Mouse (Mus musculus) heart, postnatal 10 days (tissue): ENCODE results near the gene Tnpo3. TPM values are rescaled to one million over a fixed set of nuclear protein-coding genes. Genes with fewer than 3 reads are reported as not detected.

Source experiments
- DNase-seq, 2 experiments: peaks; one replicate each; pipeline ENCODE4 v3.0.0; 2021
- intact Hi-C: fragments of 180-260 bp; cut with DNase I; formaldehyde crosslinking; loops from one replicate; pipeline ENCODE4 v1.15.1; 2025
- total RNA-seq, 2 experiments: library from RNA; stranded (reverse); gene quantifications; 2 replicates each; pipeline ENCODE4 v1.2.3; 2021

Tnpo3 gene
- total RNA-seq, result 10 to 100 TPM; 42.5 to 48.5 TPM

DNA sequence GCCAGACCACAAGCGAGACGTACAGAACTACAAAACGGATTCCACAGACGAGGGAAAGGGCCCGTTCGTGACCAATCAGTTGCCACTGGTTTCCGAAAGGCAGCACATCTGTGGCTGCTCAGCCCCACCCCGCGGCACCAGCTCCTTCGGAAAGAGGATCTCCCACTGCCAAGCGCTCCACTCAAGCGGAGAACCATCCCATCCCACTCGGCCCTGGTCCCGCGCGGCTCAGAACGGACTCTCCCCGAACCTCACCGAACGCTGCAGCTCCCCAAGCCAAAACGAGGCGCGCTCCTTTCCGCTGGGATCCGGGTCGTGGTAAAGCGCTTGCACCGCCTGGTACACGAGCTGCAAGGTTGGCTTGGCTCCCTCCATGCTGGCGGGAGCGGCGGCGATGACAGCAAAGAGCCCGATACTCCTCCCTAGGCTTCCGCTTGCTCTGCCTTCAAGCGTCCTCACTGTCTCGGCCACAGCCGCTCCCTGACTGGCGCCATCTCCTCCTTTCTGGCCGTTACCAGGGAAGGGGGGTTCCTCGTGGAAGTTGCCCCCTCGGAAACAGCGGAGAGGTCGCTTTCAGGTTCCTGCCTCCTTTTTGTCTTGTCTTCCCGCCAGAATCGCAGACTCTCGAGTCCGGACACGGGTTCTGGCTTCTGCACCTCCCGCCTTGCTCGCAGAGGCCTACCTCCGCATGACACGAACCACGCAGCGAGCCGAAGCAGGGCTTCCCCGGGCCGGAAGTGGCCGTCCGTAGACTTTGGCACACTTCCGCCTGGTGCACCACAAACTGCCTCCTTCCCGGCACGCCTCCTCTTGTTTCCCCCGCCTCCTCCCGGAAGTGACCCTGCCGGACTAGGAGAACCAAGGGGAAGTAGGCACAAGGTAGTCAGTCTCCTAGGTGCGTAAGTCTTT is at the start of gene Tnpo3:
Gene Tnpo3, minus strand, starts transcription at position 777 of the 909 bp plus-strand sequence.
- DNase-seq, result peak; percentile 94 to 96
- intact Hi-C loops, result no loop called here

DNA sequence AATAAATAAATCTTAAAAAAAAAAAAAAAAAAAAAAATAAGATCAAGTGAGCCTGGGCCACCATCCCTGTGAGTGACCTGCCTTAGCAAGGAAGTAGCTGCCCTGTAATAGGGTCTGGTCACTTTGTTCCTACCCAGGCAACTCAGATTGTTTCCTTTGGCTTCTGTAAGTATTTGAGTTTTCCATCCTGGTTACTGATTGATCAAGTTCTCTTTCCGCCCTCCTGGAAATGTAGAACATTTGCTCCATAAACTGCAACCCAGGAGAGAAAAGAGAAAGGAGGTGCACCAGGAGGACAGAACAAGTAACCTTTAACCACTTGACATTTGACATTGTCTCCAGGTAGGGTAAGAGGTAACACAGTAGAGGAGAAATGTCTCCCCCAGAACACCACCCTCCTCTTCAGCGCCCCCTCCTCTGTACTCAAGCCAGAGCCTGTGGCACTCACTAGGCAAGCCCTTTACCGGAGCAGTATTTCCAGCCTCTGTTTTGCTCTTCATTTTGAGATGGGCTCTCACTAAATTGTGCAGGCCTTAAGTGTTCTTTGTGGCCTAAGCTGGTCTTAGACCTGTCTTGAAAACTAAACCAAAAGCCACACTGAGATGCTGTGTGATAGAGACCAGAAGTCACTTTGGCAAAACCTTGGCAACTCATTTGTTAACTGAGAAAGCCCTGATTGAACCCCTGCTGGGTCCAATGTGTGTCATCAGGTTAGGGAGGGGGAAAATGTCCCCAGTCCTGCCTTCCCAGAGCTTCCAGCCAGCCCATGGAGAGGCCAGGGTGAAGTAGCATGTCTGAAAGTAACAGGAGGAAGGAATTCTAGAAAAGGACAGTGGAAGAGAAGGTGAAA is 49.2 kb upstream of the Tnpo3 start:
- intact Hi-C loops, result loop anchor here (10.0 kb wide), 1 partner anchor 264 kb away; the partner anchor contains the start of gene Ccdc136

DNA sequence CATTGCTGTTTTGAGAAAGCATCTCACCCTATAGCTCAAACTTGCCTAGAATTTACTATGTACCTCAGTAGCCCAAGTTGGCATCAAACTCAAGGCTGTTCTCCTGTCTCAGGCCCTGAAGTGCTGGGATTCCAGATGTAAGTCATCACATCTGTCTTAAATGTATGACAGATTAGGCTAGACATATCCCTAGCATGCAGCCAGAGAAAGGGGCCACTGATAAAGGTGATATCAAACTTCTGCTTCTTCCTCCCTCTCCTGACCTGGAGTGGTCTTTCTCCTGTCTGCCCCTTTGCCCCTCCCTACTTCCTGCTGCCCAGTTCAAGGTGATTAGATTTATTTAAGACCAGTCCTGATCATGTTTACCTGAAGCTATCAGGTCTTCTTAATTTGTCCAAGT is 43.6 kb upstream of the Tnpo3 start:
- intact Hi-C loops, result loop anchor here (5.0 to 10.0 kb wide), 2 partner anchors 76 to 258 kb away; partner anchors contain the start of gene Ccdc136

More for the DNA sequence above, 49.2 kb upstream of the Tnpo3 start:
- DNase-seq, result no peak

DNA sequence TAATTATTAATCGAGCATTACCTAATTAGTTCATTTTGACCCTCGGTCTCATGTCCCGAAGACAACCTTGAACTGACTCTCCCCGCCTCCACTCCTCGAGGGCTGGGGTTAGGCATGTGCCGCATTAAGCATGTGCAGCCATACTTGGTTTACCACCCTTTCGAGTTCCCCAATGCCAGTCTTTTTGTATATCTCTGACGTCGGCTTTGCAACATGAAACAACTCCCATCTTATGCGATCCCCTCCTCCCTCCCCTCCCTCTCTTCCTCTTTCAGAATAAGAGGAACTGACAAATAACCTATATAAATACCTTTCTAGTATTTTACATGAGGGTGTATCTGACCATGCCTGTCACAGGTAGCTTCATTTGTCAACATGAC is 40.5 kb upstream of the Tnpo3 start:
- intact Hi-C loops, result loop anchor here (5.0 to 10.0 kb wide), 2 partner anchors 73 to 255 kb away; partner anchors contain the start of gene Ccdc136
- peak in 1 of 2 experiments; percentile 2 for DNase-seq

More for the DNA sequence above, 43.6 kb upstream of the Tnpo3 start:
- DNase-seq, result no peak

DNA sequence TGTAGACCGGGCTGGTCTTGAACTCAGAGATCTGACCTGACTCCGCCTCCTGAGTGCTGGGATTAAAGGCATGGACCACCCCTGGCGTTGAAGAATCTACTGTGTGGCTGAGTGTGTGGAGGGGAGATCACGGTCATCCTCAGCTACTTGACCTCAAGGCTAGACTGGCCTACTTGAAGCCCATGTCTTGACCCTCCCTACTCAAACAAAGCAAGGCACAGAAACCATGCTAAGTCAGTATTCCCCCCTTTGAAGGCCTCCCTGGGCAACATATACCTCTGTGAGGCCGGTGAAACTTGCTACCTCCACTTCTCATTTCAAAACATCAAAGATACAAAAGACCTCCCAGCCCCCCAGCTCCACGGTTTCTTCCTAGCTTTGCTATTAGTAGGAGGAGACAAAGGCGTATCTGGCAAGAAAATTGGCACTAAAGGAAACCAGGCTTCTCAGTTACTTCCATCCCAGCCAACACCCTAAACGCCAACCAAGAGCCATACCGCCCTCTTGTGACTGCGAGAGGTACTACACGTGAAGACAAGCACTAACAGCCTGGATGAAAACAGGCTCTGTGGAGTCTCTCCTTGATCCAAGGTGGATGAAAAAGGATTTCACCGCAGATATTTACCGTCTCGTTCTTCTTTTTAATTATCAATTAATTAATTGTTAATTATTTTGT is 39.9 kb upstream of the Tnpo3 start:
- peak; percentile 90 to 96 for DNase-seq
- intact Hi-C loops, result loop anchor here (2.0 to 10.0 kb wide), 3 partner anchors 72 to 255 kb away; partner anchors contain the start of gene Ccdc136

DNA sequence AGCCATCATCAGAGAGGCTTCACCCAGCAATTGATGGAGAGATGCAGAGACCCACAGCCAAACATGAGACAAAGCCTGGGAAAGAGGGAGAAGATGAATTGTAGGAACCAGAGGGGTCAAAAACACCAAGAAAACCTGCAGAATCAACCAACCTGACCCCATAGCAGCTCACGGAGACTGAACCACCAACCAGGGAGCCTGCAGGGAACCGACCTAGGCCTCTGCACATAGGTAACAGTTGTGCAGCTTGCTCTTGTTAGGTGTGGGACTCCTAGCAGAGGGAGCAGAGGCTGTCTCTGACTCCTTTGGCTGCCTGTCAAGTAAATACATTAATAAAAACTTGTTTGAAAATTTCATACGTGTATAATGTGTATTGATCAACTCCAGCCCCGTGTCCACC is 32.1 kb upstream of the Tnpo3 start:
- no peak for DNase-seq
- intact Hi-C loops, result no loop called here

GRCm38 (mm10) chr6:29639580-29640419 is 30.1 kb upstream of the Tnpo3 start:
- intact Hi-C loops, result no loop called here
- DNase-seq, result no peak

GRCm38 (mm10) chr6:29638844-29639460 is 29.3 kb upstream of the Tnpo3 start:
- intact Hi-C loops, result no loop called here

DNA sequence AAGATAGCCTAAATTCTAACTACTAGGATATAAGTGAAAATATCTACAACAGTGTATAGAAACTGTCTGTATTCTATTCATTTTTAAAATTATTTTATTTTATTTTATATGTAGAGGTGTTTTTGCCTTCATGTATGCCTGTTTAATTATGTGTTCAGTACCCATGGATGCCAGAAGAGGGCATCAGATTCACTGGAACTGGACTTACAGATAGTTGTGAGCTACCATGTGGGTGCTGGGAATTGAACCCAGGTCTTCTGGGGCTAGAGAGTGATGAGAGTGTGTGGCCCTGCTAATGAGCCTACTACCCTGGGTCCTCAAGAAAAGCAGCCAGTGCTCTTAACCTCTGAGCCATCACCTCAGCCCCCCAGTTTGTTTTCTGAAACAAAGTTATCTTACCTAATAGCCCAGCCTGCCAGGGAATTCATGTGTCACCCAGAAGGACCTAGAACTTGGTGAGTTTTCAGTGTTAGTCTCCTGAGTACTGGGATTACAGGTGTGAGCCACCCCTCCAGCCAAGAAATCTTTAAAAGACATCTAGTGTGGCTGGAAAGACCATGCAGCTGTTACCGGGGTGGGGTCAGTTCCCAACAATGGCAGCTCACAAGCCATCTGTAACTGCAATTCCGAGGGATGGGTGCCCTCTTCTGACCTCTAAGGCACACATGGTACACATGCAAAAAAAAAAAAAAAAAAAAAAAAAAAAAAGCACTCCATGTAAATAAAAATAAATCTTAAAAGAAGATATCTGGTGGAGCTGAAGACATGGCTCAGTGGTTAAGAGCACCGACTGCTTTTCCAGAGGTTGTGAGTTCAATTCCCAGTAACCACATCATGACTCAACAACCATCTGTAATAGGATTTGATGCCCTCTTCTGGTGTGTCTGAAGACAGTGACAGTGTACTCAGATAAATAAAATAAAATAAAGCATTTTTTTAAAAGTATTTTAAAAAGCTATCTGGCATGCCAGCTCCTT is 28.0 kb upstream of the Tnpo3 start:
- intact Hi-C loops, result no loop called here

More at GRCm38 (mm10) chr6:29638844-29639460, 29.3 kb upstream of the Tnpo3 start:
- no peak for DNase-seq

GRCm38 (mm10) chr6:29636322-29637092 is 26.8 kb upstream of the Tnpo3 start:
- intact Hi-C loops, result no loop called here
- no peak for DNase-seq

More for the DNA sequence above, 28.0 kb upstream of the Tnpo3 start:
- DNase-seq, result no peak

DNA sequence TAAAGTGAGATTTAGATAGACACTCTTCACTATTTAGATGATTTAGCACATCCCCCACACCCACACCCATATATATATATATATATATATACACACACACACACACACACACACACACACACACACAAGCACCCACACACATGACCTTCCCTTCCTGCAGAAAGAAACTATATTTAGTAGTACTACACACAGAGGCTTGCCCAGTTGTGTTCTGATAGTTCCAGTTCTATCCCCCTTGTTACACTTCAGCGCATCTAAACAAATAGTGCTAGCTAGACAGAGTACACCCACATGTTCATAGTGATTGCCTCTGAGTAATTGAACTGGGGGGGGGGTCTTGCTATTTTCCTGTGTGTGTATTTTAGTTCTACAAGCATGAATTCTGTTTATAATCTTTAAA is 24.9 kb upstream of the Tnpo3 start:
- DNase-seq, result no peak
- intact Hi-C loops, result no loop called here

- no peak for DNase-seq
- intact Hi-C loops, result no loop called here
Observed at GRCm38 (mm10) chr6:29632552-29633292, 23.0 kb upstream of the Tnpo3 start.

DNA sequence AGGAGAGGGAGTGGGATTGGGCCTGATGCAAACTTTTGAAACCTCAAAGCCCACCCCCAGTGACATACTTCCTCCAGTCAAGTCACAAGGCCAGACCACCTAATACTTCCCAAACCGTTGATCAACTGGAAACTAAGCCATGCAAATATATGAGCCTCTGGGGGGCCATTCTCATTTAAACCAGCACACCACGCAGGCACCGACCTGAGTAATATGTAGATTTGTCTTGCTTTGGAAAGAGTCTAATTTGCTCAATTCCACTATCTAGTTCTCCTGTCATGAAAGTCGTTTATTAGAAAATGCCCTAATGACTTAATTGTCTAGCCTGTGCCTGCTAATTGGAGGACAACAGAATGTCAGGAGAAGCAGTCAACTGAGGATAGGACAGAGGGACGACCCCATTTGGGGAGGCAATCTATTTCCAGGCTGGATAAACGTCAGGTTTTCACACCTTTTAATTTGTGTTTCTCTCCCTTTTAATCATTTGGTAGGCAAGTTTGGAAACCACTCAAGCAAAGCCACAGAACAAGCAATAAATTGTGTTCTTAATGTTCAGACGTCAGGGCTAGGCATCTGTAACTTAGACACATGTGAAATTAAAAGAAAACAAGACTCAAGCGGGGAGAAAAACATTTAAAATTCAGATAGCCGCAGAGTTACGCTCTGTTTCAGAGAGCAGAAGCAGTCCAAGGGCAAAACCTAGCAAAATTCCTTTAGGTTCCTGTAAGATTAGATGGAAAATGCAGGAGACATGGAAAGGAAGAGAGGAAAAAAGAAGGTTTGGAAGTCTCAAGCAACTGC is 22.3 kb upstream of the Tnpo3 start:
- DNase-seq, result no peak
- intact Hi-C loops, result no loop called here

- no peak for DNase-seq
- intact Hi-C loops, result no loop called here
Observed at GRCm38 (mm10) chr6:29630216-29630615, 20.5 kb upstream of the Tnpo3 start.

- intact Hi-C loops, result no loop called here
- DNase-seq, result no peak
Observed at GRCm38 (mm10) chr6:29627756-29628155, 18.1 kb upstream of the Tnpo3 start.

- intact Hi-C loops, result no loop called here
- DNase-seq, result no peak
Observed at GRCm38 (mm10) chr6:29623857-29624256, 14.2 kb upstream of the Tnpo3 start.
